ENCODE assay signal across 12 mouse cellular contexts in genomic region chr4:116659474-116659873, GRCm38 (mm10). TPM values are rescaled to one million over a fixed set of nuclear protein-coding genes. Genes with fewer than 3 reads are reported as not detected.
DNase-seq lines count a peak whose midpoint lies in the region; ATAC-seq lines count a peak whose summit lies in the region.
"Had no signal": no experiment of that assay in that cellular context is flagged by ENCODE, and none has a peak within 500 bp of the region (broad histone marks: within the 10 kb centered on the region; RNA-seq: fewer than 3 reads in every experiment).

No protein-coding gene starts in this region.

- H3K4me1 ChIP-seq in kidney, embryonic 15.5 days = peaks cover 19% of the 10 kb centered on the region; the same call in 1 of the 2 replicates
- H3K4me1 ChIP-seq: forebrain, embryonic 15.5 days had no signal

- H3K36me3 ChIP-seq in kidney, embryonic 15.5 days = no peaks in the 10 kb centered on the region
- H3K36me3 ChIP-seq: forebrain, embryonic 15.5 days had no signal

- peak; percentile 31 for DNase-seq in heart, postnatal 4 days
- no peak for DNase-seq in heart, adult 9 months (ENCODE audit: low spot score in 2 of 2)
- peak; percentile 75 for DNase-seq in adrenal gland, postnatal 10 days
- DNase-seq in lung, postnatal 36 days = peak; percentile 66
- no peak for DNase-seq in gastrocnemius, postnatal 10 days
- DNase-seq in left cerebral cortex, adult 18-20 months (ENCODE audit: low spot score in 2 of 2) = no peak
- DNase-seq: embryo, embryonic 11 days; spleen, adult 18-20 months had no signal

- H3K4me3 ChIP-seq in kidney, embryonic 15.5 days (replicated peaks) = no peak overlapping the region
- H3K4me3 ChIP-seq: forebrain, embryonic 15.5 days had no signal

- no peaks in the 10 kb centered on the region for H3K9me3 ChIP-seq in kidney, embryonic 15.5 days (replicated peaks)
- H3K9me3 ChIP-seq: forebrain, embryonic 15.5 days had no signal

- peak; percentile 74 for ATAC-seq in kidney, embryonic 15.5 days (replicated peaks; ENCODE audit: low FRiP score)
- ATAC-seq in erythroid progenitor cell, adult 5-6 weeks (replicated peaks; ENCODE audit: low FRiP score, poor library complexity, severe bottlenecking) = no peak
- ATAC-seq: forebrain, embryonic 15.5 days; hindbrain, embryonic 16.5 days had no signal

- 53% methylated on average over 2 of the region's 2 CpGs for WGBS in kidney, embryonic 15.5 days

- no peaks in the 10 kb centered on the region for H3K27me3 ChIP-seq in kidney, embryonic 15.5 days
- H3K27me3 ChIP-seq: forebrain, embryonic 15.5 days had no signal

- no peak overlapping the region for H3K4me2 ChIP-seq in kidney, embryonic 15.5 days
- H3K4me2 ChIP-seq: forebrain, embryonic 15.5 days had no signal

- no peak overlapping the region for H3K9ac ChIP-seq in kidney, embryonic 15.5 days
- H3K9ac ChIP-seq: forebrain, embryonic 15.5 days had no signal

- H3K27ac ChIP-seq in kidney, embryonic 15.5 days = peak overlapping the region; percentile 75
- H3K27ac ChIP-seq: forebrain, embryonic 15.5 days had no signal

RNA-seq across cellular contexts. Expression of gene Akr1a1, which starts 8.0 kb away (rescaled TPM):
- 100 to 1,000 TPM; 438 to 466 TPM for total RNA-seq in heart, postnatal 4 days (2021)
- 100 to 1,000 TPM; 646 to 659 TPM for total RNA-seq in adrenal gland, postnatal 10 days (2021)
- polyA plus RNA-seq in kidney, embryonic 15.5 days (2015; fragmentation: Nextera tagmentation; extraction: Ambion mirVana) = 721 and 765 TPM in 2 replicates
- total RNA-seq in erythroid progenitor cell, adult 5-6 weeks (2015; ENCODE audit: low replicate concordance) = 130 and 134 TPM in 2 replicates
- 99.1 and 124 TPM in 2 replicates for total RNA-seq in erythroid progenitor cell, adult 5-6 weeks (2017; ENCODE audit: low replicate concordance)
- 100 to 1,000 TPM; 300 to 334 TPM for total RNA-seq in gastrocnemius, postnatal 10 days (2021)
- 100 to 1,000 TPM; 419 to 426 TPM for total RNA-seq in left cerebral cortex, adult 18-20 months (2021)

RNA-seq across cellular contexts. Expression of gene Prdx1, which starts 25.9 kb away (rescaled TPM):
- 100 to 1,000 TPM; 393 to 438 TPM for total RNA-seq in heart, postnatal 4 days (2021)
- total RNA-seq in adrenal gland, postnatal 10 days (2021) = 100 to 1,000 TPM; 573 to 689 TPM
- polyA plus RNA-seq in kidney, embryonic 15.5 days (2015; fragmentation: Nextera tagmentation; extraction: Ambion mirVana) = 1,497 and 1,602 TPM in 2 replicates
- total RNA-seq in erythroid progenitor cell, adult 5-6 weeks (2015; ENCODE audit: low replicate concordance) = 99.3 and 104 TPM in 2 replicates
- 39.4 and 52.6 TPM in 2 replicates for total RNA-seq in erythroid progenitor cell, adult 5-6 weeks (2017; ENCODE audit: low replicate concordance)
- total RNA-seq in gastrocnemius, postnatal 10 days (2021) = 100 to 1,000 TPM; 241 to 242 TPM
- 100 to 1,000 TPM; 145 to 162 TPM for total RNA-seq in left cerebral cortex, adult 18-20 months (2021)

RNA-seq across cellular contexts. Expression of gene Nasp, which starts 31.7 kb away (rescaled TPM):
- 10 to 100 TPM; 89.1 to 92.2 TPM for total RNA-seq in heart, postnatal 4 days (2021)
- 10 to 100 TPM; 46.4 to 48.1 TPM for total RNA-seq in adrenal gland, postnatal 10 days (2021)
- polyA plus RNA-seq in kidney, embryonic 15.5 days (2015; fragmentation: Nextera tagmentation; extraction: Ambion mirVana) = 175 and 180 TPM in 2 replicates
- 75.5 and 103 TPM in 2 replicates for total RNA-seq in erythroid progenitor cell, adult 5-6 weeks (2015; ENCODE audit: low replicate concordance)
- total RNA-seq in erythroid progenitor cell, adult 5-6 weeks (2017; ENCODE audit: low replicate concordance) = 126 and 154 TPM in 2 replicates
- total RNA-seq in gastrocnemius, postnatal 10 days (2021) = 10 to 100 TPM; 22.2 to 28.5 TPM
- 10 to 100 TPM; 24.4 to 30.2 TPM for total RNA-seq in left cerebral cortex, adult 18-20 months (2021)

RNA-seq across cellular contexts. Expression of gene Mmachc, which starts 48.7 kb away (rescaled TPM):
- 10 to 100 TPM; 26.5 to 32.4 TPM for total RNA-seq in heart, postnatal 4 days (2021)
- 10 to 100 TPM; 32.2 to 40.4 TPM for total RNA-seq in adrenal gland, postnatal 10 days (2021)
- polyA plus RNA-seq in kidney, embryonic 15.5 days (2015; fragmentation: Nextera tagmentation; extraction: Ambion mirVana) = 27.2 and 27.9 TPM in 2 replicates
- 2.9 and 12.6 TPM in 2 replicates for total RNA-seq in erythroid progenitor cell, adult 5-6 weeks (2015; ENCODE audit: low replicate concordance)
- total RNA-seq in erythroid progenitor cell, adult 5-6 weeks (2017; ENCODE audit: low replicate concordance) = 1.5 and 3.6 TPM in 2 replicates
- 10 to 100 TPM; 23.0 to 25.6 TPM for total RNA-seq in gastrocnemius, postnatal 10 days (2021)
- total RNA-seq in left cerebral cortex, adult 18-20 months (2021) = 10 to 100 TPM; 16.1 to 17.5 TPM

RNA-seq across cellular contexts. Expression of gene Ccdc163, which starts 48.8 kb away (rescaled TPM):
- total RNA-seq in heart, postnatal 4 days (2021) = 10 to 100 TPM; 10.2 to 10.5 TPM
- total RNA-seq in adrenal gland, postnatal 10 days (2021) = 10 to 100 TPM; 18.6 to 20.2 TPM
- polyA plus RNA-seq in kidney, embryonic 15.5 days (2015; fragmentation: Nextera tagmentation; extraction: Ambion mirVana) = 30.3 and 31.7 TPM in 2 replicates
- 61.2 and 127 TPM in 2 replicates for total RNA-seq in erythroid progenitor cell, adult 5-6 weeks (2015; ENCODE audit: low replicate concordance)
- 11.7 and 21.4 TPM in 2 replicates for total RNA-seq in erythroid progenitor cell, adult 5-6 weeks (2017; ENCODE audit: low replicate concordance)
- 1 to 10 TPM; 5.0 to 7.5 TPM for total RNA-seq in gastrocnemius, postnatal 10 days (2021)
- 1 to 10 TPM; 5.5 to 6.2 TPM for total RNA-seq in left cerebral cortex, adult 18-20 months (2021)

Comparison
In these comparisons a context has a peak if more than half of its experiments do, and no peak if none do; other contexts are left out.
1. DNase-seq: peak in heart, postnatal 4 days (single experiment), adrenal gland, postnatal 10 days (single experiment) and lung, postnatal 36 days (single experiment); none in heart, adult 9 months (0 of 2), gastrocnemius, postnatal 10 days (single experiment) and left cerebral cortex, adult 18-20 months (0 of 2).